Mouse (Mus musculus): ENCODE results near the gene Fcrl6.

GRCm38 (mm10) chr1:172594495-172594894 lies 7.9 kb downstream of the Fcrl6 start:
- TF ChIP-seq POLR2AphosphoS2 (IDR thresholded peaks at IDR 0.05; ENCODE audit: insufficient read length, low read depth) = no peak
- no peak for TF ChIP-seq MAX (IDR thresholded peaks at IDR 0.05; ENCODE audit: low read depth)
- no peak for TF ChIP-seq POLR2A (IDR thresholded peaks at IDR 0.05; ENCODE audit: insufficient read length, low read depth)
- no peak for TF ChIP-seq USF1 (IDR thresholded peaks at IDR 0.05; ENCODE audit: low read depth)
- TF ChIP-seq E2F4 (IDR thresholded peaks at IDR 0.05; ENCODE audit: insufficient read depth) = no peak
- no peak for TF ChIP-seq CEBPB (IDR thresholded peaks at IDR 0.05; ENCODE audit: insufficient read depth, poor library complexity, severe bottlenecking)
- no peak for TF ChIP-seq TCF3 (IDR thresholded peaks at IDR 0.05; ENCODE audit: insufficient read length, low read depth)
- no peak for TF ChIP-seq TCF12 (IDR thresholded peaks at IDR 0.05; ENCODE audit: insufficient read depth, poor library complexity, severe bottlenecking)
- no peak for TF ChIP-seq MYOG (IDR thresholded peaks at IDR 0.05; ENCODE audit: control insufficient read depth in 1 of 3, insufficient read depth in 1 of 3, insufficient read length in 2 of 3, low read depth in 2 of 3)
- no peak for TF ChIP-seq REST (IDR thresholded peaks at IDR 0.05; ENCODE audit: insufficient read depth, insufficient read length)
- no peak for TF ChIP-seq SRF (IDR thresholded peaks at IDR 0.05; ENCODE audit: control insufficient read depth, insufficient read length, low read depth)
- TF ChIP-seq MYOD1 (IDR thresholded peaks at IDR 0.05; ENCODE audit: control insufficient read depth in 1 of 3, insufficient read length in 2 of 3, low read depth in 2 of 3) = no peak

Data from myocyte (in vitro differentiated cells).